Mouse (Mus musculus) forebrain, embryonic 16.5 days (tissue): ENCODE measurements around the gene Mchr1. TPM values are rescaled to one million over a fixed set of nuclear protein-coding genes. Genes with fewer than 3 reads are reported as not detected.

ENCODE experiments used
- ATAC-seq: fragments of 200-750 bp; cut with Nextera tagmentation; 2 replicates; pipeline ENCODE4 v1.8.0; 2017; ENCODE audit warnings: mild to moderate bottlenecking, moderate library complexity
- H3K27ac ChIP-seq: fragments of 300-500 bp; sonication (generic); 2 replicates; pipeline ENCODE4 v1.5.1; 2014; ENCODE audit warnings: low read length, control low read depth
- H3K27me3 ChIP-seq: fragments of 300-500 bp; sonication (generic); replicated peaks from 2 replicates; pipeline ENCODE4 v1.6.1; 2014; ENCODE audit warnings: low read length; ENCODE audit not compliant: control insufficient read depth, insufficient read depth
- H3K36me3 ChIP-seq: fragments of 300-500 bp; sonication (generic); 2 replicates; pipeline ENCODE4 v1.6.1; 2014; ENCODE audit not compliant: control insufficient read depth, insufficient read depth
- H3K4me1 ChIP-seq: fragments of 300-500 bp; sonication (generic); replicated peaks from 2 replicates; pipeline ENCODE4 v1.6.1; 2014; ENCODE audit warnings: low read length; ENCODE audit not compliant: control insufficient read depth, insufficient read depth
- H3K4me2 ChIP-seq: fragments of 300-500 bp; sonication (generic); 2 replicates; pipeline ENCODE4 v1.6.1; 2014; ENCODE audit warnings: mild to moderate bottlenecking, low read length, control low read depth
- H3K4me3 ChIP-seq: fragments of 300-500 bp; sonication (generic); replicated peaks from 2 replicates; pipeline ENCODE4 v1.5.1; 2014; ENCODE audit warnings: mild to moderate bottlenecking, low read length, control low read depth
- H3K9ac ChIP-seq: fragments of 300-500 bp; sonication (generic); replicated peaks from 2 replicates; pipeline ENCODE4 v1.6.1; 2014; ENCODE audit warnings: low read depth, low read length, control low read depth
- H3K9me3 ChIP-seq: fragments of 300-500 bp; sonication (generic); 2 replicates; pipeline ENCODE4 v1.6.1; 2016; ENCODE audit warnings: low read length; ENCODE audit not compliant: control insufficient read depth
- WGBS: fragments of 180-500 bp; shearing (Covaris S2); extraction: QIAGEN DNeasy Blood & Tissue Kit; methylation state at CpG from one replicate; pipeline ENCODE4 v1.1.7; 2014; 5-methylcytosine and 5-hydroxymethylcytosine counted together
- polyA plus RNA-seq: library from polyadenylated mRNA; unstranded; fragments of >200 nt; fragmentation: Nextera tagmentation; extraction: Ambion mirVana; gene quantifications from 2 replicates; pipeline ENCODE4 v1.2.1, GENCODE M21; 2015

Mchr1 gene
- polyA plus RNA-seq, 1 experiment from 2014 or later: 2.3 TPM

- no peak; the same call in 1 of the 2 replicates for ATAC-seq
- H3K27ac ChIP-seq: peak overlapping the region; percentile 5; the same call in 1 of the 2 replicates
Measured at GRCm38 (mm10) chr15:81255063-81255462, 19.8 kb downstream of the Mchr1 start.

GRCm38 (mm10) chr15:81258296-81258695 is 23.0 kb downstream of the Mchr1 start:
- ATAC-seq: 0 out of 2 replicates have a peak, but pooled peaks have one; percentile 31
- H3K4me3 ChIP-seq: no peak overlapping the region
- no peaks in the 10 kb centered on the region for H3K27me3 ChIP-seq
- 26% methylated on average over 9 of the region's 9 CpGs for WGBS
- H3K9ac ChIP-seq: no peak overlapping the region; the same call in 1 of the 2 replicates
- no peak overlapping the region for H3K4me2 ChIP-seq
- H3K4me1 ChIP-seq: peaks cover 7% of the 10 kb centered on the region; the same call in 1 of the 2 replicates
- H3K9me3 ChIP-seq: no peaks in the 10 kb centered on the region
- no peak overlapping the region for H3K27ac ChIP-seq
- H3K36me3 ChIP-seq: no peaks in the 10 kb centered on the region

More at GRCm38 (mm10) chr15:81255063-81255462, 19.8 kb downstream of the Mchr1 start:
- H3K9ac ChIP-seq: no peak overlapping the region
- peaks cover 7% of the 10 kb centered on the region; the same call in 1 of the 2 replicates for H3K4me1 ChIP-seq
- no peaks in the 10 kb centered on the region for H3K27me3 ChIP-seq
- H3K9me3 ChIP-seq: peaks cover 2% of the 10 kb centered on the region; the same call in 1 of the 2 replicates
- H3K4me3 ChIP-seq: no peak overlapping the region
- no peaks in the 10 kb centered on the region for H3K36me3 ChIP-seq
- 18% methylated on average over 6 of the region's 6 CpGs for WGBS
- no peak overlapping the region for H3K4me2 ChIP-seq

GRCm38 (mm10) chr15:81259304-81259703 is 24.0 kb downstream of the Mchr1 start:
- Histone ChIP-seq H3K36me3 (no peaks in the 10 kb centered on the region), H3K27ac (no peak overlapping the region), H3K4me2 (no peak overlapping the region), H3K9ac (no peak overlapping the region), H3K27me3 (no peaks in the 10 kb centered on the region), H3K4me1 (peaks cover 8% of the 10 kb centered on the region; the same call in 1 of the 2 replicates), H3K9me3 (no peaks in the 10 kb centered on the region), H3K4me3 (no peak overlapping the region)
- WGBS: 94% methylated on average over 5 of the region's 5 CpGs
- ATAC-seq: no peak

- H3K27ac ChIP-seq: no peak overlapping the region
- WGBS: 92% methylated on average over 9 of the region's 9 CpGs
- H3K9ac ChIP-seq: no peak overlapping the region
- H3K9me3 ChIP-seq: no peaks in the 10 kb centered on the region
- no peaks in the 10 kb centered on the region for H3K36me3 ChIP-seq
- H3K27me3 ChIP-seq: no peaks in the 10 kb centered on the region
- H3K4me3 ChIP-seq: no peak overlapping the region
- no peak for ATAC-seq
- peaks cover 7% of the 10 kb centered on the region; the same call in 1 of the 2 replicates for H3K4me1 ChIP-seq
- no peak overlapping the region for H3K4me2 ChIP-seq
Measured at GRCm38 (mm10) chr15:81260208-81260607, 24.9 kb downstream of the Mchr1 start.

- Histone ChIP-seq H3K27ac (no peak overlapping the region), H3K36me3 (no peaks in the 10 kb centered on the region), H3K4me1 (0 out of 2 replicates have a peak, but pooled peaks cover 2% of the 10 kb centered on the region), H3K4me3 (no peak overlapping the region), H3K9me3 (no peaks in the 10 kb centered on the region), H3K9ac (no peak overlapping the region), H3K4me2 (no peak overlapping the region), H3K27me3 (no peaks in the 10 kb centered on the region)
- ATAC-seq: no peak
- 33% methylated on average over 16 of the region's 16 CpGs for WGBS
Measured at GRCm38 (mm10) chr15:81264392-81265095, 29.2 kb downstream of the Mchr1 start.

- H3K9me3 ChIP-seq: no peaks in the 10 kb centered on the region
- no peak overlapping the region for H3K9ac ChIP-seq
- peaks cover 2% of the 10 kb centered on the region; the same call in 1 of the 2 replicates for H3K4me1 ChIP-seq
- ATAC-seq: no peak
- H3K27ac ChIP-seq: no peak overlapping the region
- H3K4me3 ChIP-seq: no peak overlapping the region
- no peak overlapping the region for H3K4me2 ChIP-seq
- H3K36me3 ChIP-seq: no peaks in the 10 kb centered on the region
- H3K27me3 ChIP-seq: no peaks in the 10 kb centered on the region
- WGBS: 80% methylated on average over 2 of the region's 2 CpGs
Measured at GRCm38 (mm10) chr15:81267416-81267815, 32.1 kb downstream of the Mchr1 start.

GRCm38 (mm10) chr15:81272305-81273053 is 37.2 kb downstream of the Mchr1 start:
- H3K4me3 ChIP-seq: no peak overlapping the region
- no peaks in the 10 kb centered on the region for H3K9me3 ChIP-seq
- peak overlapping the region; percentile 27; the same call in 1 of the 2 replicates for H3K9ac ChIP-seq
- WGBS: 20% methylated on average over 13 of the region's 13 CpGs
- no peaks in the 10 kb centered on the region; the same call in none of the 2 replicates for H3K4me1 ChIP-seq
- peak overlapping the region; percentile 6; the same call in 1 of the 2 replicates for H3K4me2 ChIP-seq
- no peaks in the 10 kb centered on the region for H3K27me3 ChIP-seq
- H3K27ac ChIP-seq: peak overlapping the region; percentile 20; the same call in 1 of the 2 replicates
- ATAC-seq: peak; percentile 63
- H3K36me3 ChIP-seq: no peaks in the 10 kb centered on the region

GRCm38 (mm10) chr15:81273361-81273760 is 38.1 kb downstream of the Mchr1 start:
- Histone ChIP-seq H3K4me1 (peaks cover 4% of the 10 kb centered on the region), H3K9me3 (no peaks in the 10 kb centered on the region), H3K27me3 (no peaks in the 10 kb centered on the region), H3K9ac (no peak overlapping the region), H3K36me3 (no peaks in the 10 kb centered on the region), H3K27ac (0 out of 2 replicates have a peak overlapping the region, but pooled peaks have one; percentile 15), H3K4me3 (no peak overlapping the region), H3K4me2 (no peak overlapping the region)
- 54% methylated on average over 2 of the region's 2 CpGs for WGBS
- no peak for ATAC-seq

- no peaks in the 10 kb centered on the region for H3K9me3 ChIP-seq
- no peak overlapping the region for H3K4me2 ChIP-seq
- no peak overlapping the region for H3K27ac ChIP-seq
- H3K4me1 ChIP-seq: peaks cover 6% of the 10 kb centered on the region
- H3K4me3 ChIP-seq: no peak overlapping the region
- 5% methylated on average over 11 of the region's 11 CpGs for WGBS
- no peaks in the 10 kb centered on the region for H3K27me3 ChIP-seq
- H3K36me3 ChIP-seq: no peaks in the 10 kb centered on the region
- ATAC-seq: no peak
- H3K9ac ChIP-seq: no peak overlapping the region
Measured at GRCm38 (mm10) chr15:81277928-81278327, 42.6 kb downstream of the Mchr1 start.
